Mouse (Mus musculus): ENCODE data around the gene Robo2.

DNA sequence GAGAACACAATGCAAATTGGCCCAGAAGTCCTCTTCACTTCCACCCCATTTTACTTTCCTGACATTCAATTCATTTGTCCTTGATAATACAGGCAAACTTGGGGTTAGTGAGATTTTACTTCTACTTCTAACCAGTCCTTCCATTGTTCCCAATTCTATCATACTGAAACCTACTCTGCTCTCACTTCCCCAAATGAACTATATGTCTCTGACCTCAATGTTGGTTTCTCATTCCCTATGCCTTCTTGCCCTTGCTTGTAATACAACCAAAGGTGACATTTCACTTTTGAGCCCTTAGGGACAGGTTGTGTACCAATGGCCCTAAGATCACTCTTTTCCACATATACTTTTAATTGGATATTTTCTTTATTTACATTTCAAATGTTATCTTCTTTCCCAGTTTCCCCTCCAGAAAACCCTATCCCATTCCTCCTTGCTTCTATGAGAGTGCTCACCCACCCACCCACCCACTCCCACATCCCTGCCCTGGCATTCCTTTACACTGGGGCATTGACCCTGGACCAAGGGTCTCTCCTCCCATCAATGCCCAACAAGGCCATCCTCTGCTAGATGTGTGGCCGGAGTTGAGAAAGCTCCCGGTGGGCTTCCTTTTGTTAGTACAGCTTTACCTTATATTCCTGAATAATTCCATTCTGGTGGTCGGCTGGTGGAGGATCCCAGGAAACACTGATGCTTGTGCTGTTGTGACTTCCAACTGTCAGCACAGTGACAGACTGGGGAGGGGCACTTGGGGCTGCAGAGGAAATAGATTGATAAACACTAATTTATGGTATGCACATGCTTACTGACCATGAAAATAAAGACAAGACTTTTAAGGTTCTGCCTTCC is 453.7 kb downstream of the Robo2 start:
- TF ChIP-seq CTCF (IDR thresholded peaks at IDR 0.05; ENCODE audit: low read depth), result no peak
- no peak for TF ChIP-seq EP300 (IDR thresholded peaks at IDR 0.05; ENCODE audit: low read depth)

Data from heart, postnatal 0 days (tissue).